8 mouse cellular contexts compared by ENCODE assay signal in the genomic region with DNA sequence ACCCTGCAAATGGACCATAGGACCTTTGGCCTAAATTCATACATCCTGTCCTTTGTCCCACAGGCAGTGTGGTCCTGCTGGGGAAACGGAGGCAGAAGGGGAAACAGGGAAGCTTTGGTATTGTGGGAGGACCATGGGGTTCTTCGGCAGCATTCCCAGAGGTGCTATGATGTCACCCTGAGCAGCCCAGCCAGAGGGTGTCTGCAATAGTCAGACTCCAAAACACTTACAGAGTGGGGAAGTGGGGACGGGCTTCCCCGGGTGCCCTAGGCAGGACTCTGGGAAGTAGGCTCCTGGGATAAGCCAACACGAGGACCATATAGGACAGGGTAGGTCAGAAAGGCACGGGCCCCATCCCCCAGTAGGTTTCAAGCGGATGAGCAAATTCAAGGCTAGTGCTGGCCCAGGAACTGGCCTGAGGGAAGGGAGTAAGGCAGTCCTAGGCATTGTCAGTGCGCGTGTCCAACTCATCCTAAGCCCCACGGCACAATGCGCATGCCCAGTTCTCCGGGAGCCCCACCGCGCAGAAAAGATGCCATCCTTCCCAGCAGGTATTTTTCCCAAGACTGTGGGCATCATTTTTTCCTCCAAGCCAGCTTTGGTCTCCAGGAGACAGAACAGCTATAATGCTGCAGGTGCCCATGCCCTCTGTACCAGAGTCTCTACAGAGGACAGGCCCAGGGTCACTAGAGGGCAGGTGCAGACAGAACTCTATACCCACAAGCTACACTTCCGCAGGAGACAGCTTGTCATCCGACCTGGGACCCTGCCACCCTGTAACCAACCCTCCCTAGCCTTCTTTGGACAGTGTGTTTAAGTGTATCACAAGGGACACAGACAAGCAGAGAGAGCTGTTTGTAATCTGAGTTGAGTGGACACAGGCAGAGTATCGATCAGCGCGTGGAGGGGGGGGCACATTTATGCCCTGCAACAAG.
DNase-seq lines count a peak whose midpoint lies in the region; ATAC-seq and TF ChIP-seq lines count a peak whose summit lies in the region.
"Had no signal": no experiment of that assay in that cellular context is flagged by ENCODE, and none has a peak within 500 bp of the region (broad histone marks: within the 10 kb centered on the region; RNA-seq: fewer than 3 reads in every experiment).

No protein-coding gene starts in this region.

- DNase-seq in kidney, adult 2 months: peak; percentile 23
- no peak for DNase-seq in kidney, adult 11 months
- peak; percentile 22 for DNase-seq in urinary bladder, adult 2 months (ENCODE audit: low spot score)
- DNase-seq in urinary bladder, postnatal 25 days (ENCODE audit: low spot score): no peak
- no peak for DNase-seq in hindbrain, embryonic 14.5 days (ENCODE audit: low spot score)

- H3K27ac ChIP-seq in kidney, adult 2 months (ENCODE audit: insufficient read depth, low read depth, low read length): no peak overlapping the region
- H3K27ac ChIP-seq in hindbrain, embryonic 14.5 days: no peak overlapping the region
- H3K27ac ChIP-seq in neural tube, embryonic 15.5 days (replicated peaks): no peak overlapping the region

- peaks cover 30% of the 10 kb centered on the region for H3K36me3 ChIP-seq in kidney, adult 2 months (ENCODE audit: control insufficient read depth, insufficient read depth, low read length)
- H3K36me3 ChIP-seq in hindbrain, embryonic 14.5 days (replicated peaks; ENCODE audit: control insufficient read depth, insufficient read depth): no peaks in the 10 kb centered on the region
- H3K36me3 ChIP-seq in neural tube, embryonic 15.5 days: no peaks in the 10 kb centered on the region

- no peak for TF ChIP-seq POLR2A in kidney, adult 2 months (IDR thresholded peaks at IDR 0.05; ENCODE audit: low read depth, low read length)

- ATAC-seq in hindbrain, embryonic 14.5 days (ENCODE audit: low FRiP score): 0 out of 2 replicates have a peak, but pooled peaks have one; percentile 34
- no peak for ATAC-seq in neural tube, embryonic 15.5 days (ENCODE audit: low FRiP score)
- ATAC-seq in inflammation-experienced regulatory T-cells, adult 6 months: no peak

- WGBS in kidney, adult 2 months: 71% methylated on average over 19 of the region's 19 CpGs
- WGBS in hindbrain, embryonic 14.5 days: 77% methylated on average over 19 of the region's 19 CpGs
- WGBS in neural tube, embryonic 15.5 days: 77% methylated on average over 19 of the region's 19 CpGs

- no peaks in the 10 kb centered on the region for H3K27me3 ChIP-seq in kidney, adult 2 months (replicated peaks; ENCODE audit: control insufficient read depth, insufficient read depth, low read length)
- no peaks in the 10 kb centered on the region for H3K27me3 ChIP-seq in hindbrain, embryonic 14.5 days (ENCODE audit: control insufficient read depth, insufficient read depth, low read length)
- no peaks in the 10 kb centered on the region for H3K27me3 ChIP-seq in neural tube, embryonic 15.5 days (replicated peaks)

- no peak overlapping the region for H3K9ac ChIP-seq in hindbrain, embryonic 14.5 days
- no peak overlapping the region for H3K9ac ChIP-seq in neural tube, embryonic 15.5 days (replicated peaks)

- H3K4me2 ChIP-seq in hindbrain, embryonic 14.5 days (replicated peaks): no peak overlapping the region
- H3K4me2 ChIP-seq in neural tube, embryonic 15.5 days: 0 out of 2 replicates have a peak overlapping the region, but pooled peaks have one; percentile 17

- no peaks in the 10 kb centered on the region for H3K4me1 ChIP-seq in kidney, adult 2 months (ENCODE audit: control insufficient read depth, insufficient read depth, low read length)
- H3K4me1 ChIP-seq in hindbrain, embryonic 14.5 days (replicated peaks; ENCODE audit: control insufficient read depth, insufficient read depth, low read length): no peaks in the 10 kb centered on the region; the same call in 1 of the 2 replicates
- peaks cover 22% of the 10 kb centered on the region for H3K4me1 ChIP-seq in neural tube, embryonic 15.5 days

- TF ChIP-seq CTCF in kidney, adult 2 months (conservative IDR thresholded peaks at IDR 0.05; ENCODE audit: insufficient read depth, insufficient read length, low read depth, low read length): no peak

- H3K9me3 ChIP-seq in hindbrain, embryonic 14.5 days (ENCODE audit: control insufficient read depth, low read length): no peaks in the 10 kb centered on the region
- H3K9me3 ChIP-seq in neural tube, embryonic 15.5 days (replicated peaks): no peaks in the 10 kb centered on the region
- H3K9me3 ChIP-seq: megakaryocyte, embryonic 14.5 days had no signal

- H3K4me3 ChIP-seq in kidney, adult 2 months (ENCODE audit: insufficient read depth, low read depth, low read length): no peak overlapping the region
- no peak overlapping the region for H3K4me3 ChIP-seq in hindbrain, embryonic 14.5 days (replicated peaks; ENCODE audit: low read length)
- H3K4me3 ChIP-seq in neural tube, embryonic 15.5 days (replicated peaks): no peak overlapping the region
- H3K4me3 ChIP-seq: megakaryocyte, embryonic 14.5 days had no signal

Comparison
In these comparisons a context has a peak if more than half of its experiments do, and no peak if none do; other contexts are left out.
1. DNase-seq: peak in kidney, adult 2 months (single experiment) and urinary bladder, adult 2 months (single experiment); none in kidney, adult 11 months (single experiment), urinary bladder, postnatal 25 days (single experiment) and hindbrain, embryonic 14.5 days (single experiment).